Mouse (Mus musculus) heart, embryonic 12.5 days (tissue): ENCODE data around the gene Gucy2e. TPM values are rescaled to one million over a fixed set of nuclear protein-coding genes. Genes with fewer than 3 reads are reported as not detected.

Experiments
- ATAC-seq: fragments of 200-750 bp; cut with Nextera tagmentation; 2 replicates; pipeline ENCODE4 v1.8.0; 2017; ENCODE audit warnings: moderate TSS enrichment, moderate library complexity; ENCODE audit not compliant: insufficient number of reproducible peaks, low FRiP score
- H3K27ac ChIP-seq: fragments of 300-500 bp; sonication (generic); 2 replicates; pipeline ENCODE4 v1.5.1; 2016; ENCODE audit warnings: mild to moderate bottlenecking, moderate library complexity; ENCODE audit not compliant: poor library complexity, severe bottlenecking
- H3K27me3 ChIP-seq: fragments of 300-500 bp; sonication (generic); replicated peaks from 2 replicates; pipeline ENCODE4 v1.6.1; 2016; ENCODE audit warnings: mild to moderate bottlenecking, moderate library complexity
- H3K36me3 ChIP-seq: fragments of 300-500 bp; sonication (generic); 2 replicates; pipeline ENCODE4 v1.6.1; 2016; ENCODE audit warnings: mild to moderate bottlenecking, moderate library complexity
- H3K4me1 ChIP-seq: fragments of 300-500 bp; sonication (generic); replicated peaks from 2 replicates; pipeline ENCODE4 v1.6.1; 2016; ENCODE audit warnings: mild to moderate bottlenecking
- H3K4me2 ChIP-seq: fragments of 300-500 bp; sonication (generic); 2 replicates; pipeline ENCODE4 v1.6.1; 2016; ENCODE audit warnings: mild to moderate bottlenecking, moderate library complexity
- H3K4me3 ChIP-seq: fragments of 300-500 bp; sonication (generic); 2 replicates; pipeline ENCODE4 v1.5.1; 2016; ENCODE audit warnings: mild to moderate bottlenecking
- H3K9ac ChIP-seq: fragments of 300-500 bp; sonication (generic); 2 replicates; pipeline ENCODE4 v1.6.1; 2016; ENCODE audit warnings: mild to moderate bottlenecking, moderate library complexity
- H3K9me3 ChIP-seq: fragments of 300-500 bp; sonication (generic); replicated peaks from 2 replicates; pipeline ENCODE4 v1.6.1; 2016; ENCODE audit warnings: mild to moderate bottlenecking, moderate library complexity
- WGBS: fragments of 180-500 bp; shearing (Covaris S2); methylation state at CpG from one replicate; pipeline ENCODE4 v1.1.7; 2016; 5-methylcytosine and 5-hydroxymethylcytosine counted together
- polyA plus RNA-seq: library from polyadenylated mRNA; unstranded; fragments of >200 nt; fragmentation: Nextera tagmentation; extraction: Ambion mirVana; gene quantifications from 2 replicates; pipeline ENCODE4 v1.2.1, GENCODE M21; 2016

The Gucy2e gene
- polyA plus RNA-seq, 1 experiment from 2014 or later = 0.15 TPM

- Histone ChIP-seq H3K27ac (no peak overlapping the region), H3K9ac (no peak overlapping the region), H3K4me2 (no peak overlapping the region), H3K36me3 (no peaks in the 10 kb centered on the region), H3K4me1 (peaks cover 7% of the 10 kb centered on the region), H3K4me3 (no peak overlapping the region), H3K9me3 (no peaks in the 10 kb centered on the region), H3K27me3 (peaks cover 36% of the 10 kb centered on the region)
- WGBS = 66% methylated on average over 13 of the region's 13 CpGs
- no peak for ATAC-seq
Measured at GRCm38 (mm10) chr11:69202469-69203230, 34.2 kb downstream of the Gucy2e start.

DNA sequence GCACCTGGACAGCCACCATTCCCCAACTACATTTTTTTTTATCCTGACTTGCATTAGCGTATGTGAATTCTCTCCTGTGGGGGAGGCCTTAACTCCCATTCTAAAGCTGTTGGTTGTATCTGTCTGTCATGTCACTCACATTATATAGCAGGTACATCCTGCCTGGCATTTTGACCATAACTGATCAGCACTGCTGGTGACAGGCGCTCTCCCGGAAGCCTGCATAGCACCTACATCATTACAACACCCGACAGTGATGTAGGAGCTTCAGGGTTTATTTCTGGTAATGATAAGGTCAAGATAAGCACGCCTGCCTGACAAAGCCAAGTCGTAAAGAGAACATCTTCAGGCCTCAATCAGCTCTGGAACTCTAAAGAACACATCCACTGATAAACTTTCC is 36.6 kb downstream of the Gucy2e start:
- H3K27me3 ChIP-seq = peaks cover 45% of the 10 kb centered on the region

DNA sequence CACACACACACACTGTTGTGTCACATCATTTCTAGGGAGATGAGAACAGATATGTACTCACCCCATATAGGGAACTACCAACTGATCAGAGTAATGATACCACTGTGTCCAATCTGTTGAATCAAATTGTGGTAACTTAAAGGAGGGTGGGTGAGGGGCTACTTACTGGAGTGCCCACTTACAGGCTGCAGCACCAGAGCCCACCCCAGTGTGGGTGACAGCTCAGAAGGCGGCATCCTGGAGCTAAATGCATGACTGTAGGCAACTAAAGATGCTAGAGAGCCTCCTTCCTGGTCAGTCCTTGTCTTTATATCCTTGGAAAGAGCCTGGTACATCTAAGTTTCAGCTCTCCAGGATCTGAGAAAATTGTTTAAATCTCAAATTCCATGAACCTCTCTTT is 37.6 kb downstream of the Gucy2e start:
- Histone ChIP-seq H3K4me3 (no peak overlapping the region), H3K36me3 (no peaks in the 10 kb centered on the region), H3K4me1 (peaks cover 21% of the 10 kb centered on the region), H3K9ac (no peak overlapping the region), H3K9me3 (no peaks in the 10 kb centered on the region), H3K27me3 (peaks cover 41% of the 10 kb centered on the region), H3K27ac (no peak overlapping the region), H3K4me2 (no peak overlapping the region)
- no peak; the same call in 1 of the 2 replicates for ATAC-seq
- 73% methylated on average over 1 of the region's 1 CpGs for WGBS

More for the DNA sequence above, 36.6 kb downstream of the Gucy2e start:
- Histone ChIP-seq H3K27ac (no peak overlapping the region), H3K9me3 (no peaks in the 10 kb centered on the region), H3K9ac (no peak overlapping the region), H3K36me3 (no peaks in the 10 kb centered on the region), H3K4me1 (peaks cover 21% of the 10 kb centered on the region), H3K4me2 (no peak overlapping the region), H3K4me3 (no peak overlapping the region)
- no peak for ATAC-seq
- WGBS = 17% methylated on average over 6 of the region's 6 CpGs

DNA sequence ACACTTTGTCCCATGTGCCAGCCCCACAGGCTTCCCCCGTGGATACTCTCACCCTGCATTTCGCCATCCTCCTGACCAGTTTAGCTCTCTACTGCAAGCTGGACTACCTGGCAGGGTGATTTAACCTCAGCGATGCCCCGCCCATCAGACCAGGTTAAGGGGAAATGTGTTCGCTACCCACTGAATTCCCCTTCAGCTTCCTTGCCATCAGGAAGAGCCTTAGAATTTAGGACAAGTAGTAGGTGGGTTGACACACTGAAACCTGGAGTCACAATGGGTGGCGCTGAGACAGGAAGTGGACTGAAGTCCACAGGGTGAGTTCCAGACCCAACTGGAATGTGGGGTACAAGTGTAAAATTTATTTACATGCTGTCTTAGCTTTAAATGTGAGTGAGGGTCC is 39.1 kb downstream of the Gucy2e start, which contains the start of gene Alox8:
Gene Alox8, minus strand, starts transcription at position 101 of the 400 bp plus-strand sequence.
- ATAC-seq = no peak
- Histone ChIP-seq H3K9ac (peak within 1 kb of the TSS; percentile 53; the same call in 1 of the 2 replicates), H3K27ac (no peak within 1 kb of the TSS), H3K4me2 (peak within 1 kb of the TSS; percentile 66), H3K4me3 (peak within 1 kb of the TSS; percentile 36), H3K4me1 (peaks cover 21% of the 10 kb centered on the region), H3K9me3 (no peaks in the 10 kb centered on the region), H3K36me3 (no peaks in the 10 kb centered on the region), H3K27me3 (peaks cover 41% of the 10 kb centered on the region)
- 30% methylated on average over 6 of the region's 6 CpGs for WGBS

DNA sequence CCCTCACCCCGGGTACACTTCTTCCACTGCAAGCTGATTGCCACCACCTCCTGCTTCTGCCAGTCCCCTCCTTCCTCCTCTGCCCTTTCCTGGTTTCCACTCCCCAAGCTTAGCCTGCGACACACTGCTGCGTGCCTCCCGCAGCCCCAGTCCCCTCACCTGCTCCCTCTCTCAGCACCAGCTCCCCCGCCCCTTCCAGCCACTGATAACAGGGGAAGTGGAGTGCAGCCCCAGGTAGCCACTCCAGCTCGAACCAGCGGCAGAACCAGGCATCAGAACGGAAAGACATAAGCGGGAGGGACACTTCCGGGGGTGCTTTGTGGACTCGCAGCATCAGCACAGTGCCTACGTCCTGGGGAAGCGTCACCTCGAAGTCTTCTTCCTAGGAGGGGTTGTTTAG is 39.6 kb downstream of the Gucy2e start:
- peaks cover 41% of the 10 kb centered on the region for H3K27me3 ChIP-seq
- peak overlapping the region; percentile 53; the same call in 1 of the 2 replicates for H3K9ac ChIP-seq
- H3K4me1 ChIP-seq = peaks cover 21% of the 10 kb centered on the region
- no peaks in the 10 kb centered on the region for H3K36me3 ChIP-seq
- no peak overlapping the region for H3K27ac ChIP-seq
- no peak for ATAC-seq
- no peaks in the 10 kb centered on the region for H3K9me3 ChIP-seq
- H3K4me3 ChIP-seq = peak overlapping the region; percentile 36
- peak overlapping the region; percentile 66 for H3K4me2 ChIP-seq
- WGBS = under 1% methylated on average over 14 of the region's 14 CpGs

GRCm38 (mm10) chr11:69196766-69197165 is 40.1 kb downstream of the Gucy2e start:
- H3K36me3 ChIP-seq = no peaks in the 10 kb centered on the region

GRCm38 (mm10) chr11:69192840-69193239 is 44.0 kb downstream of the Gucy2e start:
- no peak overlapping the region for H3K4me2 ChIP-seq
- no peak overlapping the region for H3K27ac ChIP-seq
- H3K4me1 ChIP-seq = peaks cover 15% of the 10 kb centered on the region
- peaks cover 34% of the 10 kb centered on the region for H3K27me3 ChIP-seq
- no peak overlapping the region for H3K9ac ChIP-seq
- no peaks in the 10 kb centered on the region for H3K9me3 ChIP-seq
- WGBS = 5% methylated on average over 1 of the region's 1 CpGs
- no peaks in the 10 kb centered on the region for H3K36me3 ChIP-seq
- ATAC-seq = no peak
- H3K4me3 ChIP-seq = no peak overlapping the region

More at GRCm38 (mm10) chr11:69196766-69197165, 40.1 kb downstream of the Gucy2e start:
- no peak for ATAC-seq
- Histone ChIP-seq H3K4me1 (peaks cover 21% of the 10 kb centered on the region), H3K9me3 (no peaks in the 10 kb centered on the region), H3K27ac (no peak overlapping the region), H3K27me3 (peaks cover 40% of the 10 kb centered on the region), H3K4me2 (peak overlapping the region; percentile 66), H3K4me3 (peak overlapping the region; percentile 36), H3K9ac (peak overlapping the region; percentile 53; the same call in 1 of the 2 replicates)
- 8% methylated on average over 5 of the region's 5 CpGs for WGBS

GRCm38 (mm10) chr11:69185936-69186335 is 50.9 kb downstream of the Gucy2e start:
- 71% methylated on average over 6 of the region's 6 CpGs for WGBS
- H3K9me3 ChIP-seq = no peaks in the 10 kb centered on the region
- H3K36me3 ChIP-seq = no peaks in the 10 kb centered on the region
- no peaks in the 10 kb centered on the region for H3K4me1 ChIP-seq
- H3K4me3 ChIP-seq = no peak overlapping the region
- no peak for ATAC-seq
- no peak overlapping the region for H3K27ac ChIP-seq
- H3K9ac ChIP-seq = no peak overlapping the region
- H3K27me3 ChIP-seq = peaks cover 10% of the 10 kb centered on the region; the same call in 1 of the 2 replicates
- no peak overlapping the region for H3K4me2 ChIP-seq

DNA sequence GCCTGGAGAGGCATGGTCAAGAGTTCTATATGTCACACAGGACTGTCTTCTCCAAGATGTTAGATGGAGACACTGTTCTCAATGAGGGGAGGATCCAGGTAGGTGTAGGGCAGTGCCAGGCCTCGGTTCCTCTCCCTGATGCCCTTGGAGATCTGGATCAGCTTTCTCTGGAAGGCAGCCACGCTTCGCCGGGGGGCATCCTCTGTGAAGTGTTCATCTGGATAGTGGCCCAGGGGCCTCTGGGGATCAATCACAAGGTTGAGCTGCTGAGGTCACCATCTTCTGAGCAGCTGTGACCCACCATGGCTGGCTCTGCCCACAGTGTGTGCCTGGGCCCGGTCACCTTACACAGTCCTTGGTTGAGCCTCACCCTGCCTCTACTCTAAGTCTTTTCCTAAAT is 51.8 kb downstream of the Gucy2e start:
- Histone ChIP-seq H3K27ac (no peak overlapping the region), H3K4me1 (no peaks in the 10 kb centered on the region), H3K27me3 (peaks cover 6% of the 10 kb centered on the region; the same call in 1 of the 2 replicates), H3K4me2 (no peak overlapping the region), H3K4me3 (no peak overlapping the region), H3K36me3 (no peaks in the 10 kb centered on the region), H3K9ac (no peak overlapping the region), H3K9me3 (no peaks in the 10 kb centered on the region)
- 87% methylated on average over 5 of the region's 5 CpGs for WGBS
- ATAC-seq = no peak

GRCm38 (mm10) chr11:69180120-69180519 is 56.7 kb downstream of the Gucy2e start:
- ATAC-seq = no peak
- 0 out of 2 replicates have a peak, but pooled peaks cover 4% of the 10 kb centered on the region for H3K4me1 ChIP-seq
- H3K9me3 ChIP-seq = no peaks in the 10 kb centered on the region
- no peak overlapping the region for H3K9ac ChIP-seq
- H3K4me2 ChIP-seq = no peak overlapping the region
- 72% methylated on average over 4 of the region's 4 CpGs for WGBS
- H3K36me3 ChIP-seq = no peaks in the 10 kb centered on the region
- no peaks in the 10 kb centered on the region for H3K27me3 ChIP-seq
- no peak overlapping the region for H3K4me3 ChIP-seq
- H3K27ac ChIP-seq = no peak overlapping the region

- H3K9me3 ChIP-seq = no peaks in the 10 kb centered on the region
- 49% methylated on average over 3 of the region's 3 CpGs for WGBS
- 0 out of 2 replicates have a peak, but pooled peaks cover 7% of the 10 kb centered on the region for H3K4me1 ChIP-seq
Measured at GRCm38 (mm10) chr11:69179512-69179911, 57.3 kb downstream of the Gucy2e start.

More at GRCm38 (mm10) chr11:69179512-69179911, 57.3 kb downstream of the Gucy2e start:
- H3K4me3 ChIP-seq = no peak overlapping the region
- no peak overlapping the region for H3K4me2 ChIP-seq
- no peak overlapping the region for H3K27ac ChIP-seq
- H3K27me3 ChIP-seq = no peaks in the 10 kb centered on the region
- no peak overlapping the region for H3K9ac ChIP-seq
- no peaks in the 10 kb centered on the region for H3K36me3 ChIP-seq
- no peak for ATAC-seq
